Mouse (Mus musculus) forelimb bud, embryonic 11.5 days (tissue): ENCODE results near the gene Nedd4.
"Not testable (repeated sequence)": the region's sequence is repeated elsewhere in the genome, so short reads cannot be mapped to it uniquely, and the experiment has no call there.

Experiments used
- DNase-seq: peaks from one replicate; pipeline ENCODE4 v3.0.0-alpha.2; 2012; ENCODE audit warnings: low read depth, low spot score

The Nedd4 gene

DNA sequence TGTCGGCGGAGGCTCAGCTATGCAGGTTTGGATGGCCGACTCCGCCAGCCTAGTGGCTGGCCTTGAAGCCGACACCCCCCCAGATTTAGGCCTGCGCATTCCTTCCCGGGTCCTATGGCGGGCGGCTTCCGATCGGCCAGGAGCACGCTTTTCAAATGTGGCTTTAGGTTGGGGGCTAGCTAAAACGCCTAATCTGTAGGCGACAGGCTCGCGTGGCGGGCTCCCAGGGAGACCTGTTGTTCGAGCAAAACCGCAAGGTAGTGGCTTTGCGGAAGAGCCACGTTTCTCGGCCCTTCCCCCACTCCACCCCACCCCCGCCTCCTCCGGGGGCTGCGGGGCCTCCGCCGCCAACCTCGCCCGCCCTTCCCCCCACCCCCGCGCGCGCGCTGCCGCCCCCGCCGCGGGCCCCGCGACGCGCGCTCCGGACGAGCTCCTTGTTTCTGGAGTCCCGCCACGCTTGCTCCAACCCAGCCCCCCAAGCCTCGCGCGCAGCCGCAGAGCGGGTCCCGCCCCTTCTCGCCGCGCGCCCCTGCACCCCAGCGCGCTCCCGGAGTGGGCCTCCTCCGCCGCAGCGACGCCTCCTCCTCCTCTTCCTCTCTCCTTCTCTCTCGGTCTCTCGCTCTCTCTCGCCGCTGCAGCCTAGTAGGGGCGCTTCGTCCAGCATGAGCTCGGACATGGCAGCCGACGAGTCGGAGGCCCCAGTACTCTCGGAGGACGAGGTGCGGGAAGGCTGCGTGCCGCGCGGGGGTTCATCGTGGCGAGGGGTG is at the start of gene Nedd4:
Gene Nedd4 (plus strand): TSS at position 452 of the 767 bp plus-strand sequence.
- peak; percentile 92 for DNase-seq

DNA sequence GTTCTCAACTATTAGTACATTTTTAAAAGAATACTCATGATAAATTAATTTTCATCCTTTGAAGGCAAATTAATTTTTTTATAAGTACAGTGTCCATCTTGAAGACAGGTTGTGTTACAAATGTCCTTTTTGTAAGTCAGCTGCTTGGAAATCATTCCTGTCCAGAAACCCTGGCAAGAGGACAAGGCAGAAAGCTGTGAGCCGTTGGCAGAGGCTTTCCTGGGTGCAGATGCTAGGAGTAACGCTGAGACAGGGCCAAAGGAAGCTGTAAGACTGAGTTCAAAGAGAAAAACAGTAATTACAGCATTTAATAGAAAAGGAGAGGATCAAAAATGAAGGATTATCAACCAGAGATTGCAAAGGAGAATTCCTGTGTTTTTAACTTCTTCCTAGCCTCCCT is 48.3 kb upstream of the Nedd4 start:
- no peak for DNase-seq

DNA sequence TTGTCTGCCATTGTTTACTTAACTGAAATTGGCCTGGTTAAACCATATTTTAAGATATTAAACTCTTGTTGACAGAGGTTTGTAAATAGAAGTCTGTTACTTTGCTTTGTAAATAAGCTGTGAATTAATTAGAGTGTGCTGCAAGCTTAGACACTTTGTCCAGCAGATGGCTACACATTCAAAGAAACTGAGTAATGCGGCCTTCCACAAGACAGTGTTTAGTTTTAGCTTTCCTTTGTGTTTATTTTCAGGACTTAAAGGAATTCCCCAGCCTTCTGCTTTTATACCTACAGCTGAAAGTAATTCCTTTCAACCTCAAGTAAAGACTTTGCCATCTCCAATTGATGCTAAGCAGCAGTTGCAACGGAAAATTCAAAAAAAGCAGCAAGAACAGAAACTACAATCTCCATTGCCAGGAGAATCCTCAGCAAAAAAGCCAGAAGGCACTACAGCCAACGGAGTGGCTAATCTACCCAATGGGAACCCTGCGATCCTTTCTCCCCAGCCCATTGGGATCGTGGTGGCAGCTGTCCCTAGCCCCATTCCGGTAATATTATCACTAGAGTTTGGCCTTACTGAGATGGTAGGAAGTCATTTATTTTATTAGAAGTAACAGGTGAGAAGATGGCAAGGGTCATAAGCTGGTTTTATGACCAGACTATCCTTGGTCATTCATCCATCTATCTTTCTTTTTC is 47.2 kb upstream of the Nedd4 start:
- DNase-seq = peak; percentile 12

DNA sequence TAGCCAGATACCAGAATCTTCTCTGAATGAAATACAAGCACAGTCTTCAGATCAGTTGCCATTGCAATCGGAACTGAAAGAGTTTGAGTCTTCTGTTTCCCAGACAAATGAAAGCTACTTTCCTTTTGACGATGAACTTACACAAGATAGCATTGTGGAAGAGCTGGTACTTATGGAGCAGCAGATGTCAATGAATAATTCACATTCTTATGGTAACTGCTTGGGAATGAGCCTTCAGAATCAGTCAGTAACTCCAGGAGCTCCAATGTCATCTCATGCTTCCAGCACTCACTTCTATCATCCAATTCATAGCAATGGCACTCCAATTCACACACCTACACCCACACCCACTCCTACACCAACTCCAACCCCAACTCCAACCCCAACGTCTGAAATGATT is 44.1 kb upstream of the Nedd4 start:
- DNase-seq = no peak

DNA sequence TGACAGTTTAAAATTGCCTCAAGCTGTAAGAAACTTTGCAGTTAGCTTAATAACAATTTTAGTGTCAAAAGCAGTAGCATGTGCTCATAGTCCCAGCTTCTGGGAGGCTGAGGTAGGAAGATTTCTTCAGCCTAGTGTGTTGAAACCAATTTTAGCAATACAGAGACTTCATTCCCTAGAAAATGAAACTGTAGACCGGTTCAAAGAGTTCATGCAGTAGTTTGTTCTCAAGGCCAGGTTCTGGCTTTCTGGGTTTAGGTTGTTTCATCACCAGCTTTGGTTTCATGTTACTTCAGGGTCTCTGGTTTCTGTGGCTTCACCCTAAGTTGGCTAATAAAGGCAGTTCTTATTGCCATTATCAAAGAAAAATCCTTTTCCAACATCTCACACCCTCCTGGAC is 38.5 kb upstream of the Nedd4 start:
- DNase-seq = no peak

DNA sequence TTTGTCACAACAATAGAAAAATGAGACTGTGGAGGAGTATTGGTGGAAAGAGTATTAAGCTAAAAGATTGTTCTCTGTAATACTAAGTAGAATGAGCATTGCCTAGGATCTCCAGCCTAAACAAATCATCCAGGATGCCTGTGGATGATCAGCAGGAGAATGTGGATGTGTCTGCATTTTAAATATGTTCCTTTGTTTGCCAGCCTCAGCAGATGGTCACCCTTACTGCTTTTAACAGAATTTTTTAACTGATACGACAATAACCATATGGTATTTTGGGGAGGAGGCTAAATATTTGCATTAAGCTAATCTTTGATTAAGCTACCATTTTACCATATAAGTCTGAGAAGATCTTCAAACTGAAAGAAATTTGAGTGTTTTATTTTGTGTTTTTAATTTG is 34.5 kb upstream of the Nedd4 start:
- no peak for DNase-seq

DNA sequence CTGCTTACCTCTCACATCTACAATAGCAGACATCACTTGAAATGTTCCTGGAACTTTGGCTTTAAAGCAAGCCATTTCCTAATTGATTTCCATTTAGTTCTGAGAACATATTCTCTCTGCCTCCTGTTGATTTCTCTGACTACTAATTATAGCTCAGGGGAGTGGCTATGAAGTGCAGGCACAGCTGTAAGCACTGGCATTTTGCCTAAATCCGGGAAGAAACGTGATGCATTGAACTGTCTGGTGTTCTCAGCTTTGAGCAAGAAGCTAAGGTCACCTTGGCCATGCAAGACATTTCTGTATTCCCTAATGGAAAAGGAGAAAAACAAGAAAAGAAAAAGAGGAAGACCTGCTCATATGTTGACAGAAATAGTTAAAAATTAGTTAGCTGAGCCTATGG is 33.6 kb upstream of the Nedd4 start:
- DNase-seq = no peak

DNA sequence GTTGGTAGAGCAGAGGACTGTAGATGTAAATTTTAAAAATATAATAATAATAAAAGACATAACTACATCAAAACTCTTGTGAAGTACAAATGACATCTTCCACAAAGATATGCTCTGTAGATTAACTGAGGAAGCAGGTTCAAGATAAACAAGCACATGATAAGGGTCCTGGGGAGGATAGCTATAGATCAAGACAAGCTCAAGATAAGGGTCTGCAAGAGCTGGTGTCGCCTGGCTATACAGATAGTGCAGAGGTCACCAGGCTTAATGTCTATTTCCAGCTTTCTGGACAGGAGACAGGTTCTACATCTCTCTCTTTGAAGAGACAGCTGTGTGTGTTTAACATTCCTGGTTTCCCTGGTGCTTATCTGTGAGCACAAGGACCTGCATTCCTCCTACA is 29.9 kb upstream of the Nedd4 start:
- DNase-seq = no peak

DNA sequence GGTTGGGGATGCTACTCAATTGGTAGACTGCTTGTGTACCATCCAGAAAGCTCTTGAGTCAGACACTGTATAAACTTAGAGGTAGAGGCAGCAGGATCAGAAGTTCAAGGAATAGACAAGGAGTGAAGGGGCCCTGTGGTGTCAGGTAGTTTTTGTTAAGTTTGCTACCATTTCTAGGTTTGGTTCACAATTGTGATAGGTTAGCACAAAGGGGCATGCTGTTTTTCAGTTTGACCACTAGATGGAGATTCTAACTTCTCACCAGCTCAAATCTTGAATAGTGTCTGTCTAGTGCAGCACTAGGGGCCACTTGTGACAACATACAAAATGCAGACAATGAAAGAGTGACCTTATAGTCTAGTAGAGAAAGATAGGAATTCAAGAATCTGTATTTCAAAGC is 27.0 kb upstream of the Nedd4 start:
- DNase-seq = peak; percentile 60

DNA sequence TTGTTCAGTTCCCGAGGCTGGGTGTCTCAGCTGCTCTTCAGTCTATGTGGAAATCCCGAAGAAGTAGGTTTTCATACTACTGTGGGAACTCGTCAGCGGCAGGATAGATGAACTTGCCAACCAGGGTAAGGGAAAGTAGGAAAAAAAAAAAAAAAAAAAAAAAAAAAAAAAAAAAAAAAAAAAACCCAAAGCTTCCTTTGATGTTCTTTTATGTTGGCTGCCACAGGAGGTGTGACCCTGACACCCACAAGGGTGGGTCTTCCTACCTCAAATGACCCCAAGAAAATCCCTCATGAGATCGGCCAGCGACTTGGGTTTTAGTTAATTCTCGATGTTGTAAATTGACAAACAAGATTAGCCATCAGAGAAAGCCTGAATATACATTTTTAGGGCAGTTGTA is 25.6 kb upstream of the Nedd4 start:
- no peak for DNase-seq

DNA sequence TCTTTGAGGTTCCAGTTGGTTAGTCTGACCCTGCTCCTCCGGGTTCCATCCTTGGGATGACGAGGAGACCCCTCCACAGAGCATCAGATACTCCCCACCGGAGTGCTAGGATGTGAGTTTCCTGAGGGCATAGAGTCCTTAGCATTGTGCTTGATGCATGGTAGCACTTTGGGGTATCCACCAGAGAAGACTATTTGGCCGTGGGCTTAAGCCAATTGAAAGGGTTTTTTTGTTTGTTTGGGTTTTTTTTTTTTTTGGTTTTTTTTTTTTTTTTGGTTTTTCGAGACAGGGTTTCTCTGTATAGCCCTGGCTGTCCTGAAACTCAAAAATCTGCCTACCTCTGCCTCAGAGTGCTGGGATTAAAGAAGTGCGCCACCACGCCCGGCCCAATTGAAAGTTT is 24.9 kb upstream of the Nedd4 start:
- DNase-seq = no peak

DNA sequence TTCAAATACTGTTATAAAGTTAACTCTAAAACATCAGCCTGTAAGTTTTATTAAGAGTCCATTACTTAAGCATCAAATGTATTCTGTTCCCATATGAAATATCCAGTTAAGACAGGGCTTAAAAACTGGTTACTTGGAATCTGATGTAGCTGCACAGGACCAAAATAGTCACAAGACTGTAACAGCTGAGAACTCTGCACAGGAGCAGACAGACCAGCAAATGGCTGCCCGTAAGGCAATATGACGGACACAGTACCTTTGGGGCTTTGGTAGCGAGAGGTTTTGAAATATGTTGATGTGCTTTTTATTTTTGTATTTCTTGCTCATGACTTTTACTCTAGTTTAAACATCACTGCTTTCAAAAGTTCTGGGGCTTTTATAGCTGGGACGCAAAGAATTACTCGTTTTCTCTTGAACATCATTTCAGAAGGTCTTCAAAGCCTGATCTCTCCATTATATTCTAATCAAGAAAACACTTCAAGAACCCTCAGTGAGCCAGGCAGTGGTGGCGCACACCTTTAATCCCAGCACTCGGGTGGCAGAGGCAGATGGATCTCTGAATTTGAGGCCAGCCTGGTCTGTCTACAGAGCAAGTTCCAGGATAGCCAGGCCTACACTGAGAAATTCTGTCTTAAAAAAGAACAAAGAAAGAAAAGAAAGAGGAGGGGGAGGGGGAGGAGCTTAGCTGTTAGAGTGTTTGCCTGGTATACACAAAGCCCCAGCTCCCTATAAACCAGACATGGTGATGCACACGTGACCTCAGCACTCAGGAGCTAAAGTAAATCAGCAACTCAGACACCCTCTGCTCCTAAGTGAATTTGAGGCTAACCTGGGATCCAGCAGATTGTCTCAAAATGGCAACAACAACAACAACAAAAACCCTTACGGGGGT is 22.9 kb upstream of the Nedd4 start:
- DNase-seq = peak; percentile 89

DNA sequence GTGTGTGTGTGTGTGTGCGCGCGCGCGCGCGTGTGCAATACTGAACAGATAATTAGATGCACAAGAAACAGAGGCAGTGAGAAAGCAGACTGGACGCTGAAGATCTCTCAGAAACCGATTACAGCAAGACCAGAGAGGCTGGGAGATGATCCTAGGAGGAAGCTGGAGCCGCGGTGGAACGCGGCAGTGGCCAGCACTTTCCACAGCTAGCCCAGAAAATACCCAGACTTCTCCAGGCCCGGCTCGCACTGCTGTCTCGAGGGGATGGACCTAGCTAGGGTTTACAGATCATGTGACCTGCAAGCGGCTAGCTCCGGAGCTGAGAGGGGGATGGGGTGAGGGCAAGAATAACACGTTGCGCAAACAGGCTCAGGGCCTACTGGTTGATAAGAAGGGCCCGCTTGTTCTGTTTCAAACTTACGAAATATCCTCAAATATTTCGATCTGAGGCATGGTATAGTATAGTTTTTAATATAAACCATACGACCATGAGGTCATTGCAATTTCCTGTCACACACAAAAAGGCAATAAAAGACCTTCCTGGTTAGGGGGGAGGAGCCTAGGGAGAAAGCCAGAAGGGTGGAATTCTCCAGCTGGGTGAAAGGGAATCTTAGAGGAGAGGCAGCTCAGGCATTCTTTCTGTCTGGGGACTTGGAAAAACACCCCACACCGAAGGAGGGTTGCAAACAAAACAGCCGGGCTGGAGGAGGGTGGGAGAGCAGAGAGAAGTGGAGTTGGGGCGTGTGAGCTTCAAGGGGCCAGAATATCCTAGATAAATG is 22.1 kb upstream of the Nedd4 start:
- peak; percentile 94 for DNase-seq

DNA sequence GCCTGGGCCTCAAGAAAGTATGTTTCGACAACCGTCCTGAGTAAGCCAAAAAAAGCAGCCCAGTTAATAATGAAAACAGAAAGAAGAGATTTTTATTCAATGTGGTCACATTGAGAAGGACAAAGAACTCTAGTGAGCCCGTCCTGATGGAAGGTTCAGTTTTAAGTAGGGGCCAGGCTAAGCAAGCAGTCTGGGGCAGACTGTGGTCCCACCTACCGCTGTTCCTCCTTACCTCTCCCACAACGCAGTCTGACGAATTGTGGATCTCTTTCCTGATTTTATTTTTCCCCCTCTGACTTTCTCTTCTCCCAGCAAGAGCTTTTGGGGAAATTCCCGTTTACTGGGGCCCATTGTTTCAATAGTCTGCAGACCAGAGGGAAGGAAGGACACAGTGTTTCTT is 21.5 kb upstream of the Nedd4 start:
- no peak for DNase-seq

DNA sequence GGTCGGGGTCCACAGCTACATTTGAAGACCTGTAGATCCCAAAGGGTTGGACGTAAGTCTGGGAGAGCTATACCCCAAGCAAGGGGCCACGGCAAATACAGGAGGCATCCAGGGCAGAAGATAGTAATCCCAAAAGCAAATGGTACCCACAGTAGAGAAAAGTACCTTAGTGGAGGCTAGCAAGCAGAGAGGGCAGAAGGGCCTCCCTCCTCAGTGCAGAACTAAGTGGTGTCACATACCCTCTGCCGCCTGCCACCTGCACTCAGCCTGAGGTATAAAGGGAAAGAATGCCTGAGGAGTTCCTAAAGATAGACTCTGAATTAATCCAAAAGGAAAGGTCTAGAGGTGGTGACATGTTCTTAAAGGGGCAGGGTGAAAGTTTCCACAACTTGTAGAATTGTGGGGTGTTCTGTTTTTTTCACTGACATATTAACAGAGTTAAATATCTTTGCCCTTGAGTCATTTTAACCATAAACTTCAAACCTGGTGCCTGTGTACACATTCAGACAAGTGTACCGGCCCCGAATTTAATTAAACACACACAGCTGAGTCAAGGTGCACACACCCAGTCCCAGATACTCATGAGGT is 21.0 kb upstream of the Nedd4 start:
- no peak for DNase-seq

DNA sequence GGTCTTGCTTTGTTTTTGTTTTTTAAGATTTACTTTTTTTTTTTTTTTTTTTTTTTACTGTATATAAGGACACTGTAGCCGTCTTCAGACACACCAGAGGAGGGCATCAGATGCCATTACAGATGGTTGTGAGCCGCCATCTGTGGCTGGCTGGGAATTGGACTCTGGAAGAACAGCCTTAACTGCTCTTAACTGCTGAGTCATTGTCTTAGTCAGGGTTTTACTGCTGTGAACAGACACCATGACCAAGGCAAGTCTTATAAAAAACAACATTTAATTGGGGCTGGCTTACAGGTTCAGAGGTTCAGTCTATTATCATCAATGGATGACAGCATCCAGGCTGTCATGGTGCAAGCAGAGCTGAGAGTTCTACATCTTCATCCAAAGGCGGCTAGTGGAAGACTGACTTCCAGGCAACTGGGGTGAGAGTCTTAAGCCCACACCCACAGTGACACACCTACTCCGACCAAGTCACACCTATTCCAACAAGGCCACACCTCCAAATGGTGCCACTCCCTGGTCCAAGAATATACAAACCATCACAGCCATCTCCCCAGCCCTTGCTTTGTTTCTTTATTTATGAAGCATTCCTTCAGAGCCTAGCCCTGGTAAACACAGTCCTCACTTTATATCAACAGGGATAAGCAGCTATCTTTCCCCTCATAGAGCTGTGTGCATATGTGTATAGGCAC is 19.2 kb upstream of the Nedd4 start:
- not testable (repeated sequence) for DNase-seq

DNA sequence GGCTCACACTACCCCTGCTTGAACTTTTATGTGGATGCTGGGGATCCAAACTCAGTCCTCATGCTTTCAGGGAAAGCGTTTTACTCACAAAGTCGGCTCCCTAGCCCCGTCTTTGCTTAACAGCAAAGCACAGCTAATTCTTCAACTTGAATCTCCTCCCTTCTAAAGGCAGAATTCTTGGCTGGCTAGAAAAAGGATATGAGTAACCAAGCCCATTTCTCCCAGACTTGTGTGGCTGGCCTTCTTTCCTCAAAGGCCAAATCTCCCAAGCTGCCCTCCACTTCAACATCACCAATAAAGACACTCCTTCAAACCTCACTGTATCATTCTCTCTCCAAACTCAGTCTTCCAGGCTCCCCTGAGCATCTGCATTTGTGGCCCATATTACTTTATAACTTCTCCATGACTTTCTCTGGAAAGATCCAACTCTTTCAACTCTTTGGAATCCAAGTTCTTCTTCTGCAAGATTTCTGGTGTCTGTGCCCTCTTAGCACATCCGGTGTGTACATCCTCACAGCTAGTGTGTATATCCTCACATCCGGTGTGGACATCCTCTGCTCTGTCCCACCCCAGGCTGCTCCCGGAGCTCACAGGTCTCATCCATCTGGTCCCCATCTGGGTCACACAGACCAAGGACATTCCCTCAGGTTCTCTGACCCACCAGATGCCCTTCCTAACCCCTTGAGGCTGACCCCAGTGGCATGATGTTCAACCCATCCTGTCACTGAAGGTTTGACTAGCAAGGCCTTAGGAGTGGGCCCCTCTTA is 18.3 kb upstream of the Nedd4 start:
- no peak for DNase-seq

DNA sequence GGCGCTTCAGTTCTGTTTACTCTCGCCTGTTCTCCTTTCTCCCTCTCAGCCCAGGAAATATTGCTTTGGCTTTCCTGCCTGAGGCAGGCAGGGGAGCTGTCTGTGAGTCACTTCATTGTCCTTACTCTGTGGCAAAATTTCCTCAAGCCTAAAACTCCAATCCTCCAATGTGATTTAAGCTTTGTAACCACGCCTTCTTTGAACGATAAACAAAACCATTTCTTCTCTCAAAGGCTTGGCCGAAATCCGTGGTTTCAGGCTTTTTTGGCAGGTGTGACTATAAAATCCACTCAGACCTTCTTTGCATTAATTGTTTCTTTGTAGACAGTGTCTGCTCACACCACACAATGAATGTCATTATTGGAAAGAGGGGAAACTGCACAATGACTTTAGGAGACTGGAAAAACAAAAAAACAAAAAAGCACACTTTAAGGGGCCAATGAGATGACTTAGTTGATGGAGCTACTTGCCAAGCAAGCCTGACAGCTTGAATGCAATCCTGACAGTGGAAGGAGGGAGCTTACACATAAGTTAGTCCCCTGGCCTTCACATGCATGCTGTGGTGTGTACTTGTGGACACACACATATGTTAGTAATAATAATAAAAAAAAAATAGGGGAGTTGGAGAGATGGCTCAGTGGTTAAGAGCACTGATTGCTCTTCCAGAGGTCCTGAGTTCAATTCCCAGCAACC is 17.6 kb upstream of the Nedd4 start:
- no peak for DNase-seq

DNA sequence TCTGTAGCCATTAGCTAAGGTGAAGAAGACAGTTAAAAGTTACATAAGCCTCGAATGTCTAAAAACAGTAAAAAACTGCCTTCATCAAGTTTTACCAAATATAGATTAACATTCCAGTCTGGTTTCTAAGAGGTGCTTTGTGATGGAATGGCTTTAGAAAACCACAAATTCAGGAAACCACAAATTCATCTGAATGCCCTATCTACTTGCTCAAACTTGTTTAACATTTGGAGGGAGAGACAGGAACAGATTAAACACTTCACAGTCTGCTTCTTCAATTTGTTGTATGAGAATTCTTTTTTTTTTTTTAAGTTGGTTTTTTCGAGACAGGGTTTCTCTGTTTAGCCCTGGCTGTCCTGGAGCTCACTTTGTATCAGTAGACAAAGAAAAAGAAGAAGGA is 12.4 kb upstream of the Nedd4 start:
- no peak for DNase-seq
